Mouse (Mus musculus) liver, adult 2 months (tissue): ENCODE results near the gene Spice1.

Experiments used
- CTCF ChIP-seq: fragments of 200-500 bp; IDR thresholded peaks from 2 replicates; pipeline ENCODE4 v1.5.1; 2011; ENCODE audit warnings: low read depth, low read length, control low read depth
- POLR2A ChIP-seq: fragments of 200-500 bp; IDR thresholded peaks from 2 replicates; pipeline ENCODE4 v1.6.1; 2011; ENCODE audit warnings: low read length, control low read depth; ENCODE audit not compliant: insufficient read depth; ENCODE audit errors: extremely low read depth

DNA sequence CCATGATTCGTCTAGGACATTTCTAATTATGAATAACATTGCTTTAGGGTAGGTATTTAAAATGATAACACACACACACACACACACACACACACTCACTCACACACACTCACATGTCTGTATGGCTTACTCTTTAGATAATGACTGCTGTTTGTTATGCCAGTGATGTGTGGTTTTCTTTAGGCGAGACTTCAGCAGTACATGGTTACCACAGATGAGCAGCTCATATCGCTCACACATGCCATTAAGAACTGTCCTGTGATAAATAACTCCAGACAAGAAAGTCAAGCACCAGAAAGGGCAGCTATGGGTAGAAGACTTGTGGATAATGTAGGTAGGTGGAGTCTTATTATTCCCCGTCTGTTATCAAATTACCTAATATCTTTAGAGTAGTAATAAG lies 28.5 kb downstream of the Spice1 start:
- TF ChIP-seq CTCF (no peak), POLR2A (no peak)
